Mouse (Mus musculus) testis, adult 2 months (tissue): ENCODE results near the gene Cryz.

ENCODE experiments used
- CTCF ChIP-seq: fragments of 200-500 bp; IDR thresholded peaks from 2 replicates; pipeline ENCODE4 v1.5.1; 2012; ENCODE audit warnings: low read depth, mild to moderate bottlenecking, inconsistent platforms, low read length, moderate library complexity; ENCODE audit not compliant: control insufficient read depth, insufficient read depth, insufficient replicate concordance
- POLR2A ChIP-seq: fragments of 200-500 bp; IDR thresholded peaks from 2 replicates; pipeline ENCODE4 v1.6.1; 2012; ENCODE audit warnings: low read depth, mild to moderate bottlenecking, inconsistent platforms, low read length, moderate library complexity; ENCODE audit not compliant: control insufficient read depth

GRCm38 (mm10) chr3:154547549-154548426 is 48.7 kb upstream of the Cryz start:
- TF ChIP-seq CTCF: no peak
- TF ChIP-seq POLR2A: no peak
